Mouse (Mus musculus): ENCODE measurements at regions not wholly inside any gene's neighbourhood (a gene's known extent, or its start where the extent isn't known, plus 50 kb on each side); places are given as distances from the start of the nearest gene placed in this dataset.

DNA sequence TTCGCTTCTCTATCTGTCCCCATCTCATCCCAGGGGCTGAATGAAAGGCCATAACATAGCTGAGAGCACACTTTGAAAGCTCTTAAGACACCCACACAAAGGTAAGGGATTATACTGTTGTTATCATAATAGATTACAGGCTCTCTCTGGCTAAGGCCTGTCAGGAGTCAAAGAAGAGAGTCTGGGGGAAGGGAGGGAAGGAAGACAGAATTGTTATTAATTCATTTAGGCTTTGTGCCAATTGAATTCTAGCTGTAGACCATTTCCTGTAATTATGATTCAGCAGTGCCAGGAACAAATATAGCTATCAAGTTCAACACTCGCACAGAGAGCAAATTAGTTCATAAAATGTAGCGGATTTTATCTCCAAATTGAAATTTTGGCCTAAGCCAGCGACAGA is 369.3 kb upstream of the Gm10306 start:
- DNase-seq (ENCODE audit: low spot score in 2 of 2), result no peak

DNA sequence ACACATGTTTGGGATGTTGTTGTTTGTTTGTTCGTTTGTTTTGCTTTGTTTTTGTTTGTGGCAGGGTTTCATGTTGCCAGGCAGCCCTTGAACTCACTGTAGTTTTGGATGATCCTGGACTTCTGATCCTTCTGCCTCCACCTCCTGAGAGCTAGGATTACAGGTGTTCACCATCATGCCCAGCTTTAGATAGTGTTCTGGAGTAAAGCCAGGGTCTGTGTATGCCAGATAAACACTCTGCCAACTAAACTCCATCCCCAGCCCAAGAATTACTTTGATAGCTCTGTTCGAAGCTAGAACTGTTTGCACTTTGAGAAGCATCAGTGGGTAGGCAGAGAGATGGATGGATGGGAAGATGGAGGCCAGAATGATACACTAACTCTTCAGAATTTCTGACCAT is 368.0 kb upstream of the Gm10306 start:
- DNase-seq (ENCODE audit: low spot score in 2 of 2), result no peak

DNA sequence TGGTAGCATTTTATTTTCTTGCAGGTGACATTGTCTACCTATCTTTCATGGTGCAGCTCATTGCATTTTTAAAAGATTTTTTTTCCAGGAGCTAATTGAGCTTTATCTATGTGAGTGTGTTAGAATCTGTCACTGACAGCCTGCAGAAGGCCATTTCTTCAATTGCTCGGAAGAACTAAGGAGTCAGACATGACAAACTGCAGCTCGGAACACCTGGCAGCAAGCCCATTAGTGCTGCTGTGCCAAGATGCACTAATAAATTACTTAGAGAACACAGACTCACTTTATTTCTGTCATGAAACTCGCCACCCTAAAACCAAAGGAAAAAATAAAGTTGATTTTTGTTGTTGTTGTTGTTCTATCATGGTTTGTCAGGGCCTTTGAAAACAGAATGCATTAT is 367.5 kb upstream of the Gm10306 start:
- DNase-seq (ENCODE audit: low spot score in 2 of 2), result peak; percentile 50 to 58

DNA sequence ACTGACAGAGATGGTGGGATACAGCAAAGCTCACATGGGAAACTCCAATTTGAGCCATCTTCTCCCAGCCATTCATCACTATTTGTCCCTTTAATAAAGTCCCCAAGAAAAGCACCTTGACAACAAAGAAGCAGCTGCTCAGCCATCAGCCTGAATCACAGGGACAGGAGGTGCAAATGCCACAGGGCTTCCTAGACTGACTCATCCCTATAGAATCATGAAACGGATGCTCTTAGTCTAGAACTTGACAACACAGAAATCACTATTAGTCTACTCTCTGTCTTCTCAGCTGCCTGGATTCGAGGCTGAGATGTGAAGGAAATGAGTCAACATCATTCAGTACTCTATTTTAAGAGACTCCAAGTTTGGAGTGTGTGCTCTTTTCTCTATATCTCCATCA is 365.4 kb upstream of the Gm10306 start:
- DNase-seq (ENCODE audit: low spot score in 2 of 2), result no peak

DNA sequence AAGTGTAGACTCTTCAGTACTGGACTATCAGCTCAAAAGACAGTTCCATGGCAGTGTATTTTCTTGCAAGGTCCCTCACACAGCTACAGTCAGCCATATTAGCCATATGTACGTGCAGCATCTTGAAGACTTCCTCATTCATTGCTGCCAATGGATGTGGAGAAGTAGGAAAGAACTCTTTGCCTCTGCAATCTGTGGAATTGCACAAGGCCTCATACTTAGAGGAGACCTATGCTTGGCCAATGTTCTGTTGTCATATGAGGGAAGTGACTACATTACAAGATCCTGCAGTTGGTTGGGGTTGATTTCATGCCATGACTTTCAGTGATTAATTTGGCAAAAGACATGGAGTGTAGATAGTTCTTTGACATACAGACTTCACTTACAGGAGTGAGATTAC is 340.1 kb upstream of the Gm10306 start:
- no peak for DNase-seq (ENCODE audit: low spot score in 2 of 2)

DNA sequence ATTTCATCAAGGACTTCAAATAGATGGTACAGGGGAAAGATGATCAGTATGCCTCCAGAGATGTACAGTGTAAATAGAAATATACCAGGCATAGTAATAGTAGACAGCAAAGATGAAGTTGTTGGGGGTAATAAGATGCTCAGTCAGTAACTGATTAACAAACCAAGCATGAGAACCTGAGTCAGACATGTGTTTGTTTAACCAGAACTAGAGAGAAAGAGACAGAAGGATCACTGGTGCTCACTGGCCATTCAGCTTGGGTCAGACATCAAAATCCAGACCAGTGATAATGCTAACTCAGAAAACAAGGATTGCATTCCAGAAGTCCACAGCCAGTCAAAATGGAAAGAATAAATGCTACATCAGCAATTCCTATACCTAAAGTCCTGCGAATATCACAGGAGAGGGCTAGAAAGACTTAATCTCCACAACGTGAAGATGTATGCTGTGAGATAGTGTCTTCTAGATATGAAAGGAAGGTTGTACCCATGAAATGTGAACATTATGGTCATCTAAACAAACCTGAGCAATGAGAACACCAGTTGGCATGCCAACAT is 320.6 kb upstream of the Gm10306 start:
- no peak for DNase-seq (ENCODE audit: low spot score in 2 of 2)

DNA sequence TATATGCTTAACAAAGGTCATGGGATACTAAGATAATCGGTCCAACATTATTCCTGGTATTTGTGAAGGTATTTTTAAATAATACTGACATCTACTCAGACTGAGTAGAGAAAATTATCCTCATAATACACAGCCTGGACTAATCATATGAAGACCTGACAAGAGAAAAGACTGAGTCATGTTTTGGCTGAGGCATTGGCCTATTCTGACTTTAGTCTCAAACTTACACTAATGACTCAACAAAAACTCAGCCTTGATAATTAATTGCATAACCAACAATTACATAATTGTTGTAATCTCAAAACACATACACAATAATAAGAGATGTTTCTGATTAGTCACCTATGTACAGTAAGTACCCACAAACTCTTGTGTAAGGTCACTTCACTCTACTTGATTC is 300.3 kb upstream of the Gm10306 start:
- no peak for DNase-seq (ENCODE audit: low spot score in 2 of 2)

DNA sequence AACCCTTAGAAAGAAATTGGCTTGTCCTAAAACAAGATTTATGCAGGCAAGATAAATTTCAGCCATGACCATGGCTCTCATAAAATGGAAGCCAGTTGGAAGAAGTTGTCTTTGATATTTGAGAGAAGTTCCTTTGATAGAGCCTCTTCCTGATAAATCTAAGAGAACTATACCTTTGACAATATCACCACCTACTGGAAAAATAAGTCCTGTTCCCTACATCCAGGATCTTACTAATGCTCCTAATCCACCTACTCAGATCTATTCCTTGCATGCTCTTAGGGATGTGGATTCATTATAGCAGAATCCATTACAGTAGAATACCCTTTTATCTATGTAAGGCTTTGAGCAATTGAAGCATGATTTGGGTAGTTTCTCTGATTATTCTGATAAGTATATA is 295.2 kb upstream of the Gm10306 start:
- no peak for DNase-seq (ENCODE audit: low spot score in 2 of 2)

DNA sequence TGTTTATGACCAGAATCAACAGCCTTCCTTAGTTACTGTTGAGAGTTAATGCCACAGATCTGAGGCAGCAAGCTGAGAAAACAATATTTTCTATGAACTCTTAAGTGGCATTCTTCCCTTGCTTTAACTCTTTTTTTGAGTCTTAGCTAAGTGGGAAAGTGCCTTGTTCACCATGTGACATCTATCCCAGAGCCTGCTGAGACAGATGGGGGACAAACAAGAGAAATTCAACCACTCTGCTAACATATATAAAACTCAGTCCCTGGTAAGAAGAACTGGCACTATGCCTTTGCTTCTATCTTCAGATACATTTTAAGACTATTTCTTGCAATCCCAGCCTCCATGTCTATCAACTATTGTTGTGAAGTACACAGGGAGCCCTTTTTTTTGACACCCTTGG is 274.6 kb upstream of the Gm10306 start:
- no peak for DNase-seq (ENCODE audit: low spot score in 2 of 2)

DNA sequence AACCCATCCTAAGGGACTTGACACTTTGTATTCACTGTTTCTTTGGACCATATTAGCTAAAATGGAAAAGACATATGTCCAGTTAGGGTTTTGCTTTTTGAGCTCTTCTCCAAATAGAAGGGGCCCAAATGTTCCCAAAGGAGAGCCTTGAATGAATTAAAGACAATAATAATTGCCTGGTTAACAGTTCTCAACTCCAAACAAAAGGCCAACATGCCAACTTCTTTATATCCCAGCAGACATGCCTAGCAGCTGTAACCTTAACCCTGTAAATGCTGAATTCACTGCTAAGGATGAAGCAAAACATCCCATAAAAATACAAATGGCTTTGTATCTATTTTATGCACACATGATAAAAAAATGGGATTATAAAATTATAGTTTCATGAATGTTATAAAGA is 264.2 kb upstream of the Gm10306 start:
- DNase-seq (ENCODE audit: low spot score in 2 of 2), result no peak

DNA sequence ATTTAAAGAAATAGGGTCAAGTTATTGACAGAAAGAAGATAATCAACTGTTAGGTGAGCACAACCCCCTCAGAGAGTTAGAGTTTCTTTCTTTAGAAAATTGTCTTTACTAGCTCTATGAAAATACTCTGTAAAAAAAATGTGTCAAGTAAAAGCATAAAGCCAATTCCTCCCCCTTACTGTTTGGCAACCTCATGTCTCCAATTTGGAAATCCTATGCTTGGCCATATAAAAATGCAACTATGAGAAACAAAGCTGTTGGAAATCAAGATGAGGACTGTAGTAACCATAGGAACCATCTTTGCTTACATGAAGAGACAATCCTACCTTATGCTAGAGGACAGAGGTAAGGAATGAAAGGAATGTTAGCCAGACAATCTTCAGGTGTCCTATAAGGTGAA is 239.0 kb upstream of the Gm10306 start:
- no peak for DNase-seq (ENCODE audit: low spot score in 2 of 2)

DNA sequence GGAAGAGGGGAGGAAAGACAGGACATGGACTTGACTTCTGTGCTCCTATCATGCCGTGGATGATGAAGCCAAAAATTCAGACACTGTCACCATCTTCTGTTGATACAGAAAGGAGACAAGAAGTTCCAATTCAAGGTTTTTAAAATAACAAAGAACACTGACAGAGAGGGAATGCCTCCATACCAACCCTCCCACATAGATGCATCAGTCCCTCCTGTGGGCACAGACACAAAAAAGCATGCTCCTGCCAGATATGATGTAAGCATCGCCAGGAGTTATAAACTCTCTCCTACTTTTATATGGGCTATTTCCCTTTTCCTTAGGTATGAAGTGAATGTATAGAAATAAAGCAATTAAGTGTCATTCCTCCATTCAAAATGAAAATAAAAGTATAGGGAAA is 229.6 kb upstream of the Gm10306 start:
- DNase-seq (ENCODE audit: low spot score in 2 of 2), result no peak

DNA sequence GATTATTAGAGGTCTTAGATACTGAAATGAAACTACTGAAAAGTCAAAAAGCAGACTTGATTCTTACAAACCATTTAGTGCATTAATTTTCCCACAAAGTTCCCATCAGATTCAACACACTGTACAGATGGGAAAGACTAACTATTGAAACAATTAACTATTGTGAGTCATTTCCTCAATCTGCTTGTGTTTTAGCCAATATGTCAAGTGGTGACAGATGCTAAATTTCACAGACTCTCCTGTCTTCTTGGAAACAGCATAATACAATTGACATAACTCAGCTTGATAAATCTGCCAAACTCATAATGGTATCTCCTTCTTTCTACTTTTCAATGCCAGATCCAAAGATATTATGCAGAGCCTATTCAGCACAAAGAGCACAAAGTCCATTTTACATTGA is 213.0 kb upstream of the Gm10306 start:
- no peak for DNase-seq (ENCODE audit: low spot score in 2 of 2)

DNA sequence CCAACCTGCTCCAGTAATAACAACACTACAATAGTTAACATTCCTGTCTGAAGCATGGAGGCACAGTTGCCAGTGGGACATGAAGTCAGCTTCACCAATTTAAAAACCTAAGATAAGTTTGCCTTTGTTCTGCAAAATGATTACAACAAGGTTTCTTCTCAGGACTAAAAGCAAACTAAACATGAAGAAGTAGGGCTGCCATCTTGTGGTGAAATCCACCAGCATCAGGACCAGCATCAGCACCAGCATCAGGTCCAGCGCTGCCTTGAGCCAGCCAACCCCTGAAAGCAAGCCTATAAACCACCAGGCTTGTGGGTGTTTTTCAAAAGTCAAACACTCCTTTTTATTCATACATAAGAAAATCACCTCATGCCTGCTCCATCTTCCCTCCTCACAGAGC is 207.1 kb upstream of the Gm10306 start:
- DNase-seq (ENCODE audit: low spot score in 2 of 2), result peak; percentile 60 to 62

DNA sequence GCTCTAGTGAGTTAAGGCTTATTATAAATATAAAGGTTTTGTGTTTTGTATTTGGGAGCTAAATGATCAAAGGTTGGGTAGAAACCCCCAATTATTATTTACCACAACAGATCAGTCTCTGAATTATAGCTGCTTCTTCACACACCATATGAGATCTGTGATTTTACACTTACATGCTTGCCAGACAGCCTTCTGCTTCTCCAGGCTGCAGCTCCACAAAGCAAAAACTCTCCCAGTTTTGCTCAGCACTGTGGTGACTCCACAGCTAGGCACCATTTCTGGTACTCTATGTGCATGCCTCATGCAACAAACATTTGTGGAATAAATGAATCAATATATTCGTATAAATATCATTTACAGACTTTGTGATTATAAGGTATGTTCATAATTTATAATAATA is 199.4 kb upstream of the Gm10306 start:
- DNase-seq (ENCODE audit: low spot score in 2 of 2), result peak; percentile 32 to 34

DNA sequence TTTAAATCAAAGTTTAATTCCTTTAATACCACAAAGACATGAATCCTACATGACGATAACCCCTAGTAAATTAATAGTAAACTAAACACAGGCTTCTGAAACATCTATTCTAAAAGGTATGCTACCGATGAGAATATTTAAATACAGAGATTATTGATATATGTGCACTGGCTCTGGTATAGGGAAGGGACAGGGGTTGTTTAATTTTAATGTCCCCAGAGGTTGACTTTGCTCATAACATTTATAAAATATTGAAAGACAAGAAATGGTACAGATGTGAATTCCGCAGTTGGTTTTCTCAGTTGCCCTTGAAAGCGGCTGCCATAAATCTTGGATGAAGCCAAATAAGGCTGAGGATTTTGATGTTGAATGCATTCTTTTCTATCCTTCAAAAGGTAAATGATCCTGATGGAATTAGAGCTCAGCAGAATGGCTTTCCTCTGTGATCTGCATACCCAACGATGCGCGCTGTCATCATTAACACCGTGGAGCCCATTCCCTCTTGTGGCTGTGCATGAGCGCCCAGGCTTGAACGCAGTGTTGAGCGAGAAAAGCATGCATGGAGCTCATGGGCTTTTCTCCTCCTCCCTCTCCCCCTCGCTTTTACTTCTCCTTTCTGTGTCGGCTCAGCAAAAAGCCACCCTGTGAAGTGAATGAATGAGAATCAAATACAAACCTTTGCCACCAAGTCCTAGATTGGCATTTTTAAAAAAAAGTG is 195.4 kb upstream of the Gm10306 start:
- DNase-seq (ENCODE audit: low spot score in 2 of 2), result peak in 1 of 2 experiments; percentile 21

DNA sequence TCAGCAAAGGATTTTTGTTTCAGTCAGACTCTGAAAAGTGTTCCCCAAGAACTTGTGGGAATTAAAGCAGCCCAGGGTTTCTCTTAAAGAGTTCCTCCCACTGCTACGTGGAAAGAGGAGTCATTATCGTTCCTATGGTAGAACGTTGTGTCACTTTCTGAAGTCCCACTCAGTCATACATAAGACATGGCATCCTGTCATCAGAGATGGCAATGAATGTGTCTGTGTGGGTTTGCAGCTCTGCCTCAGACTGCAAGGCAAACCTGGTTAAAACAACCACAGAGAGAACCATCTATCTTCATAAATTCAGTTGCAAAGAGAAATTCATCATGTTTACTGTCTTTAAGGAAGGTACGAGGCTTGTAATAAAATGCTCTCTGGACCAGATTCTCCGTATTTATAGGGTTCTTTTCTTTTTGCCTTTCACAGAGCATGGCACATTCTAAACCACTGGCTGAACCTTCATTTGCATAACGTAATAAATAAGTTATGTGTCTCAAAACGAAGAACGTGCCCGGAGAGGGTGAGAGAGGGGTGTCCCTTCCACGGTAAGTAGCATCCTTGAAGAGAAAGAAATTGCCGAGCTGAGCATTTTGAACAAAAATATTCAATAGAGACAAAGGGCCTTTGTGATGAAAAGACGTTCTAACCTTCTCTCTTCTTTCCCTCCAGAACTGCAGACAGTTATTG is 194.7 kb upstream of the Gm10306 start:
- no peak for DNase-seq (ENCODE audit: low spot score in 2 of 2)

DNA sequence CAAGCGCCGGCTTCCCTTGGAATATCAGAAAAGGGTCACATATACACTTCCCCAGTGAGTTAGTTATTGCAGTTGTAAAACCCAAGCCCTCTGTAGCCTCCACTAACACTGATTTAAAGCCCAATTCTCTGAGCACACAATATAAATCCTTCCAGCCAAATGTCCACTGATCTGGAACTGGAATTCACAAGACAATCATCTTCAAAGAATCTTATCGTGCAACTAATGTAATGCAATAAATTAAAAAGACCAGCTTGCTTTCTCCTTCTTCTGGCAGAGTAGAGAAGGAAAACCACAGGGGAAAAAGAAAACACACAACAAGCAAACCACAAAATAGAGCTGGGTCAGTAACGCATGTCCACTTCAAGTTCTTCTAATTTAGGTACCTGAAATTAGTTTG is 191.0 kb upstream of the Gm10306 start:
- no peak for DNase-seq (ENCODE audit: low spot score in 2 of 2)

DNA sequence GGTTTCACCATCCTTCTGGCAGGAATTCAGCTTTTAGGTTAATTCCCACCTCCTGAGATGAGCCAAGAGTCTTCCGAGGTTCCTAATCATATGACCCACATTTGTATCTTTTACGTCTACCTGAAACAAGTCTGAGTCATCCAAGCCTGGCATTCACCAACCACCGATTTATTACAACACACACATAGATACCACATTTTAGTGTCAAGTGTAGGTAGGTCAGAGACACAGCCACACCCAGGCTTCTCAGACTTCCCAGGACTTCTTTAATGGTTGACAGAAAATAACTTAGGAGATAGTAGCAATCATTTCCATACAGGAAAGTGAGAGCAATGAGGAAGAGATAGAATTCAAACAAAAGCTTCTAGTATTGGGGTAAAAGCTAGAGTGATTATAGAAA is 189.2 kb upstream of the Gm10306 start:
- no peak for DNase-seq (ENCODE audit: low spot score in 2 of 2)

DNA sequence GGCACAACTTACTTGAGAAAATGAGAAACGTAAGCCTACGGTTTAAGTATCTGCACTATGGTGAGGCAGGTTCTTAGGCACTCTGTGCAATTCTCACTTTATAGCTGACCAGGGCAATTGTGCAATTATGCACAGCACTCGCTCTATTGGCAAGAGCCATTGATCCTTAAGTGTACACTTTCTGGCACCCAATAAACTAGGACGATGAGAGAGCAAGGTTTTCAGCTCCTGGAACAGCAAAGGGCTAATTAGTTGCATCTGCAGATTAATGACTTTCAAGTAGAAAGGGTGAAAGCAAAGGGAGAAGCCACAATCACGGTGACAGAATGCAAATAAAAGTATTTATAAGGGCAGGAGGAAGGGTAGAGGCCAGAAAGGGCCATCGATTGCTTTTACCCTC is 185.4 kb upstream of the Gm10306 start:
- DNase-seq (ENCODE audit: low spot score in 2 of 2), result no peak

DNA sequence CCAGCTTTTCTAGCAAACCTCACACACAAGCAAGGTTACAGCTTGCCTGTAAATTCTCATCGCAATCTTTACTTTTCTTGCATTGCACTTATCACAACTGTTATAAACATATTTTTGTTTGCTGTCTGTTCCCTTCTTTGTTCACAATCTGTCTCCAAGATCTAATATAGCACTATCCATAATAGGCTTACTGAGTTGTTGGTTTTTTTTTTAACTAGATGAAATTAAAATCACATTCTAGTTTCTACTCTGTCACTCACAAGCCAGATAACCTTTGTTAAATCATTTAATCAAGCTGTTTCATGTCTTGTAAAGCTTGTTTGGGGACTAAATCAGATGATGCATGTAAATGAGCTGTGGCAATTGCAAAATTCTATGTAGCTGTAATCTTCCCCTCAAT is 180.1 kb upstream of the Gm10306 start:
- DNase-seq (ENCODE audit: low spot score in 2 of 2), result no peak

DNA sequence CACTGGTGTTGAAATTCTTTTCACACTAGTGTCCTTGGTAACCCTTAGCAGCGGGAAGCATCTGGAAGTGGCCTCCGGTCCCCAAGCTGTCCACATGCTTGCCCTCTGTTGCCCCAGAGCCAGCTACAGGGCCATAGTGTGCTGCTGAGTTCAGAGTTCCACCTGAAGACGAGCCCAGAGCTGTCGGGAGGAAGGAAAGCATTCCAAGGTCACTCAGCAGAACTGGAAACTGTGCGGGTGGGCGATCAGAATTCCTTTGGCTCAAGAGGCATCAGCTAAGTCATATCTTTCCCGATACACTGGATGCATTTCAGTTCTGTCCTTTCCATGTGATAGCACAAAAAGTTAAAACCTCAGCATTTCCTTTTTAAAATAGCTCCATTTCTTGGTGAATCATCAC is 170.6 kb upstream of the Gm10306 start:
- DNase-seq (ENCODE audit: low spot score in 2 of 2), result no peak

DNA sequence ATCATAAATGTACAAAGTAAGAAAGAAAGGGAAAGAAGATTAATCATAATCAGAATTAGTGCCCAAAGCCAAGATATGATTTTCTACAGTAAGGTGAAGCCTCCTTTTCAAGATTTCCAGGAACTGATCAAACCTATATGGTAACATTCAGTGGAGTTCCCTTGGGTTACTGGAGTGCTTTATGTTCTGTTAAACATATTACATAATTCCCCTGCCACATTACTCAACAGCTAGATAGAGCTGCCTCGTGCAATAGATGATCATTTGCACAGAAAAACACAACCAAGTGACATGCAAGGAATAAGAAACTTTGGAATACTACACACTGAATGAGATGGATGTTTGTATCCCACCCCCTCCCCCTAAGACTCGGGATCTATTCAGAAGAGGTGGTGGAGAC is 168.0 kb upstream of the Gm10306 start:
- no peak for DNase-seq (ENCODE audit: low spot score in 2 of 2)

DNA sequence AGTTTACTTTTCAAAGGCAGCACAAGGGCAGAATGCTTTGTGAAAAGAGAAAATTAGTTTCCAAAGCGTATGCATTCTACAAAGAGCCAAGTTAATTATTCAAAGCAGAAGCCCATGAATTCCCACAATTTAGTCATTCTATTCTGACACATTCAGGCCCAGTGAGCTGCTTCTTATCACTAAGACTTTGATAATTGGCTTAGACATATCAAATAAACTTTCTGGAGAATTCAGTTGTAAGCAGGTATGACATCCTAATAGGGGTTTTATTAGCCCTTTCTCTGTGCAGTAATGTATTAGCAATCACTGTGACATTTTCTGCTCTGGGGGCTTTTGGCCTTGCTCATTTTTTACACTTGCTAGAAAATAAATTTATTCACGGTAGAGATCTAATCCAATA is 161.9 kb upstream of the Gm10306 start:
- DNase-seq (ENCODE audit: low spot score in 2 of 2), result no peak
